Mouse (Mus musculus) heart, postnatal 25 days (tissue): ENCODE results near the gene Anxa11. TPM values are rescaled to one million over a fixed set of nuclear protein-coding genes. Genes with fewer than 3 reads are reported as not detected.
"Not testable (repeated sequence)": the region's sequence is repeated elsewhere in the genome, so short reads cannot be mapped to it uniquely, and the experiment has no call there.

ENCODE experiments used
- DNase-seq: peaks from one replicate; pipeline ENCODE4 v3.0.0; 2022; ENCODE audit warnings: low spot score
- intact Hi-C: fragments of 180-260 bp; cut with DNase I; formaldehyde crosslinking; loops from one replicate; pipeline ENCODE4 v1.15.1; 2025
- total RNA-seq, 2 experiments: library from RNA; stranded (reverse); gene quantifications; 2 replicates each; pipeline ENCODE4 v1.2.3; 2021

Anxa11 gene
- 10 to 100 TPM; 72.3 to 80.0 TPM for total RNA-seq

DNA sequence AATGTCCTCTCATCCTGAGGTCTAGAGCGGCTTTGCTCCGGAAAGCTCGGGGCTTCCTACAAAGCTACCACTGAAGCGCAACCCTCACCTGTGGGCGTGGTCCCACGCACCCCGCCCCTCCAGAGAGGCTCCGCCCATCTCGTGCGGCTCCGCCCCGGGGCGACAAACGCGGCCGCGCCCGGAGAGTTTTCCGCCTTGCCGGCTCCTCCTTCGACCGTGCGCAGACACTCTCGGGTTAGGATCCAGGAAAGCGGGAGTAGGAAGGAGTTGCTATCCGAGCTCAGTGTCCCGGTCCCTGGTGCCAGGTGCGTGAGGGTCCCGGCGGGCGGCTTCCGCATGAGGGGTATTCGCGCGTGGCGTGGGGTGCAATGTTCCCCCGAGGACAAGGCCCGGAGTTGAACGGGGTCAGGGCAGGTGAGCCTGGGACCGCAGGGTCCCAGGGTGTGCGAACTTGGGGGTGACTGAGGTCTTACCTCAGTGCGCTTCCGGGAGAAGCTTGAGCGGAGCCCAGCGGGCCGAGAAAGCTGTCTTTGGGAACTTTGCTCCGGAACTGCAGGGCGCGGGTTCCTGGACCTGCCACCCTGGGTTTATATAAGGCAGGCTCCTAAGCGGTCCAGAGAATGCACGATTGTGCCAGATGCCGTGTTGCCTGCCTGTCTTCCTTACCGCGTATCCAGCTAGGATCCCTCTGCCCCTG, at the start of gene Anxa11:
Gene Anxa11, plus strand, starts transcription at position 166 of the 697 bp plus-strand sequence.
- intact Hi-C loops, result no loop called here
- DNase-seq, result peak; percentile 82

- intact Hi-C loops, result no loop called here
- DNase-seq, result no peak
These were observed 47.6 kb upstream of the Anxa11 start for GRCm38 (mm10) chr14:25794331-25794730.

DNA sequence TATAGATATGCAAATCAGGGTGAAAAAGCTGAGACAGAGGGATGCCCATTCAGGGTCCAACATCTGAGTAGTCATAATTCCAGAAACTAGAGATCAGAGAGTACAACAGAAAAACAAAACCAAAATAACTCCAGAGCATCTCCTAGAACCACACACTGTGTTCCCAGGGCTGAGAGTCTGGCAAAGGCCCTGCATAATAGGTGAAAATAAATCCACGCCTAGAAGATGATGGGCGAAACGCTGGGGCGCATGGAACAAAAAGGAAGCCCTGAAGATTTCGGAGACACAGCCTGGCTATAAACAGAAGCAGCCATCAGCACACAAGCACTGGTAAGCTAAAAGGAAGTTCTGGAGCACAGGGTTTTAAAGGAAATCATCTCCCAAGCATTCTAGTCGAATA, 46.9 kb upstream of the Anxa11 start:
- intact Hi-C loops, result no loop called here

GRCm38 (mm10) chr14:25795561-25796174, 46.3 kb upstream of the Anxa11 start:
- peak; percentile 74 for DNase-seq
- intact Hi-C loops, result no loop called here

More for the DNA sequence above, 46.9 kb upstream of the Anxa11 start:
- DNase-seq, result no peak

DNA sequence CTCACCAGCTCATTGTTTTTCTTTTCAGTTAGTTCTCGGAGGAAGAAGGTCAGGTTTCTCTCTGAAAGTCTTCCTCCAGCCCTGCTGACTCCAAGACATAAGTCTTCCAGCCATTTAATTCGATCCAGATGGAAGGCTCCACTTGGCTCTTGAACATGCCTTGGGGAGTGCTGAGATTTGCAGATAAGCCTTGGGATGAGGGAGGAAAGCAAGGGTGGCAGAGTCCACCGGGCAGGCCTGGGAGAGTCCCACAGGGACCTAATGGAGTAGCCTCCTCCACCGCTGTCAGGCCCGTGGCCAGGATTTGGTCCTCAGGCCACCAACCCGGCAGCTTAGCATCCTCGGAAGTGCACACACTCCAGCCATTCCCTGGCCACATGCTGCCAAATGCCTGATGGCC, 45.3 kb upstream of the Anxa11 start:
- DNase-seq, result no peak
- intact Hi-C loops, result no loop called here

GRCm38 (mm10) chr14:25800166-25800960, 41.6 kb upstream of the Anxa11 start:
- peak; percentile 76 for DNase-seq
- intact Hi-C loops, result loop anchor here (1.0 to 5.0 kb wide), 2 partner anchors 73 to 92 kb away; no protein-coding TSS in a partner anchor

GRCm38 (mm10) chr14:25802511-25802910, 39.4 kb upstream of the Anxa11 start:
- intact Hi-C loops, result loop anchor here (5.0 kb wide), 1 partner anchor 75 kb away; no protein-coding TSS in a partner anchor
- DNase-seq, result peak; percentile 17

DNA sequence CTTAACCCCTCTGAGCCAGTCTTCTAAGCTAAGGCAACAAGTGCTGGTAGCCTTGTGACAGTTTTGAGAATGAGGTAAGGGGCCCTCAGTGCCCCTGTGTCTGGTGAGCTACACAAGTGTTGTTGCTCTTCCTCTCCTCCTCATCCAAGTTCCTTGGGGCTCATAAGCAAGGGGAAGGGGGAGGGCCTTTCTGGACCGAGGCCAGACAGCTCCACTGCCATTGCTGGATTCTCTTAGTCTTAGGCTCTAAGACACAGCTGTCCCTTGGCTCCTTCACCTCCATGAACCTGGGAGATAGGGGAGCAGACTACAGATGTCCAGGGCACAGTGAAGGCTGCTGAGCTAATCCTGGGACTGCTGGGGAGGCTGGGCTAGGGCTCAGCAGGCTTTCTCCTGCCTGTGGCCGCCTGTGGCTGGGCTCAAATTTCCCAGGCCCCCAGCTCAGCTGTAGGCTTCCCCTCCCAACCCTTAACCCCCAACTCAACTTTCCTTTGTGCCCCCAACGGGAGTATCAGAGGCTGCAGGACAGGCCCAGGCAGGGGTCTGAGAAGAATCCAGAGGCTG, 38.6 kb upstream of the Anxa11 start:
- no peak for DNase-seq
- intact Hi-C loops, result loop anchor here (5.0 kb wide), 1 partner anchor 76 kb away; no protein-coding TSS in a partner anchor

- intact Hi-C loops, result no loop called here
- DNase-seq, result peak; percentile 35
These were observed 36.1 kb upstream of the Anxa11 start for GRCm38 (mm10) chr14:25805871-25806270.

DNA sequence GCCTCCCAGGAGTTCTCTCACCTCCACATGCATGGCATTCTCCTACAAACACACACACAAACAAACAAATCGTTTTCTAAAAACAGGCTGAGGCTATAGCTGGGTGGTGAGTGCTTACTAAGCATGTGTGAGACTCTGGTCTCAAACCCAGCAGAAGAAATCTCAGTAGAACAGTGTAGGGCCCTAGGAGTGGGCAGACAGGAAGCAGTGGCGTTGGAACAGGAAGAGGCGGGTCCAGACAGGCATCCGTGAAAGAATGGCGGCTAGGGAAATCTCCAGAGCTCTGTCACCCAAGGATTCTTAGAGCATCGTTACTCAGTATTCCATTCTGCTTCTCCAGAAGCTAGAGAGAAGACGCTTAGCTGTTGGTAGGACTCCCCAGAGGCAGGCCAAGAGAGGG, 35.4 kb upstream of the Anxa11 start:
- intact Hi-C loops, result no loop called here
- no peak for DNase-seq

GRCm38 (mm10) chr14:25811026-25811425, 30.9 kb upstream of the Anxa11 start:
- intact Hi-C loops, DNase-seq: not testable (repeated sequence)

- DNase-seq, result no peak
- intact Hi-C loops, result no loop called here
These were observed 27.8 kb upstream of the Anxa11 start for GRCm38 (mm10) chr14:25814140-25814539.

GRCm38 (mm10) chr14:25816416-25816815, 25.5 kb upstream of the Anxa11 start:
- intact Hi-C loops, result loop anchor here (1.0 kb wide), 1 partner anchor 16 kb away; no protein-coding TSS in a partner anchor
- DNase-seq, result peak; percentile 16

DNA sequence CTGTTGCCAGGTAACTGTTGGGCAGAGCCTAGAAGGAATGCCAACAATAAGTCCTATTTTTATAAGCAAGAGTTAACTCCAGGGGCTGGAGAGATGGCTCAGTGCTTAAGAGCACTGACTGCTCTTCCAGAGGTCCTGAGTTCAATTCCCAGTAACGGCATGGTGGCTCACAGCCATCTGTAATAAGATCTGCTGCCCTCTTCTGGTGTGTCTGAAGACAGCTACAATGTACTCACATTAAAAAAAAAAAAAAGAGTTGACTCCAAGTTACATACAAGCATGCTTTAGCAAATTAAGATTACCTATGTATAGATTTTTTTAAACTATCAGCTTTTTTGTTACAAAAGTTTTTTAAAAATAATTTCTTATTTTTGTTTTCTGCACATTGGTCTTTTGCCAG, 19.4 kb upstream of the Anxa11 start:
- intact Hi-C loops, result no loop called here

GRCm38 (mm10) chr14:25824995-25825394, 17.0 kb upstream of the Anxa11 start:
- intact Hi-C loops, result no loop called here

More for the DNA sequence above, 19.4 kb upstream of the Anxa11 start:
- DNase-seq, result no peak

DNA sequence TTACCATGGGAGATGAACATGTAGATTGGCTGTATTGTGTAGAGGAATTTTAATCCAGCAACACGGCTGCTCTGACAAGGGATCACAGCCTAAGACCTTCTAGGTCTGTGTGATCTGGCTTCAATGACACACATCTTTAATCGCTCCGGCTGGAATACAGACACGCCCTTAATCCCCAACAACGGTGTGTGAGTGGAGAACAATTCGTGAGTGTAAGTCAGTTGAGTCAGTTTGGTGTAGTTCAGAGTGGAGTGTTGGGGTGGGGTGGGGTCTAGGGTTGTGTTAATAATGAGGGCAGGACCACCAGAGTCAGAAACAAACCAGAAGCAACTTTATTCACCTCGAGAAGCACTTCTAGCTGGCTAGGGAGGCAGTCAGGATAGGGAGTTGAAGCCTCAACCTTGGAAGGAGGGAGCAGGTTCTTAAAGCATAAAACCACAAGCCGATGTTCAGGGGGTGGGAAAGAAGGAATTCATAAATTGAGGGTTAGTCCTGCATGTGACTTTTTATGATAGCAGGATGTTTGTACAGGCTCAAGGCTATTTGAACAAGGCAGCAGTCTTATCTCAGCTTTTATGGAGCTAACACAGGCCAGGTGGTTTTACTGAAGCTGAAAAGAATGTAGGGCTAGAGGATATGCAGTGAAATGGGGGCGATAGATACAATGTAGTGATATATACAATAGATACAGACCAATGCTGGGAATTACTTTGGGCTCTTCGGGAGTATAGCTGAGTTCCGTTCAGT, 15.9 kb upstream of the Anxa11 start:
- no peak for DNase-seq
- intact Hi-C loops, result no loop called here

More at GRCm38 (mm10) chr14:25824995-25825394, 17.0 kb upstream of the Anxa11 start:
- DNase-seq, result no peak

DNA sequence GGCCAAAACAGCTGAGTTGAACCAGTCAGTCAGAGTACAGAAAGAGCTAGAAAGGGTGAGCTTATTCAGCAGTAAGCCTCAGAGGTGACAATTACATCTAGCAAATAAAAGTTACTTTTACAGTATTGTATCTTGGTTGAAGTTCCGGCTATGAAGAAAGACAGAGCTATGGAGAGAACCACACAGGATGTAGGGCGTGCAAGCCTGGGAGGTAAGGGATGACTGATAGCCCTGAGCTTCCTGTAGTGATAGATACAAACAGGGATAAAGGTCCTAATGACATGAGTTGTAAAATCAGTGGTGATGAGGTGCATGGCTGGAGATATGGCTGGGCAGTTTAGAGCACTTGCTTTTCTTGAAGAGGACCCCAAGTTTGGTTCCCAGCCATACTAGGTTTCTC, 15.1 kb upstream of the Anxa11 start:
- intact Hi-C loops, result no loop called here
- DNase-seq, result no peak

DNA sequence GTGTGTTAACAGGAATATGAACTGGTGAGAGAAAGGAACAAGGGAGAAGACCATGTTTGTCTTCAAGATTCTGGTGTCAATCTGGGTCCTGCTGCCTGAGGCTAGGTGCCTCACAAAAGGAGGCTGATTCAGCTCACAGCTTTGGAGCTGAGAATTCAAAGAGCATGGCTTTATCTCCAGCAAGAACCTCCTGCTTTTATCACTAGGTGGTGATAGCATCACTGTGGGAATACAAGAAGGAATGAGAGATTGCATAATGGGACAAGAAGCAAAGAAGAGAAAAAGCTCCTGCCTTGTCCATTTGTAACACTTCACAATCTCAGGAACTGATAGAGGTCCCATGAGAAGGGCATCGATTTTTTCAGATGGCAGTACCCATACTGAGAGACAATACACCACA, 10.6 kb upstream of the Anxa11 start:
- DNase-seq, result no peak
- intact Hi-C loops, result no loop called here

GRCm38 (mm10) chr14:25832301-25832700, 9.7 kb upstream of the Anxa11 start:
- peak; percentile 38 for DNase-seq
- intact Hi-C loops, result loop anchor here (1.0 kb wide), 1 partner anchor 16 kb away; no protein-coding TSS in a partner anchor
